Mouse (Mus musculus) limb, embryonic 10.5 days (tissue): ENCODE results near the gene Sstr2. TPM values are rescaled to one million over a fixed set of nuclear protein-coding genes. Genes with fewer than 3 reads are reported as not detected.

Source experiments
- DNase-seq: peaks from one replicate; pipeline ENCODE4 v3.0.0-alpha.2; 2017; ENCODE audit warnings: low spot score
- H3K27ac ChIP-seq: fragments of 300-500 bp; sonication (generic); 2 replicates; pipeline ENCODE4 v1.5.1; 2016; ENCODE audit warnings: mild to moderate bottlenecking
- H3K27me3 ChIP-seq: fragments of 300-500 bp; sonication (generic); 2 replicates; pipeline ENCODE4 v1.6.1; 2016; ENCODE audit warnings: low read depth, mild to moderate bottlenecking; ENCODE audit not compliant: poor library complexity, severe bottlenecking
- H3K36me3 ChIP-seq: fragments of 300-500 bp; sonication (generic); 2 replicates; pipeline ENCODE4 v1.6.1; 2016; ENCODE audit warnings: mild to moderate bottlenecking, moderate library complexity
- H3K4me1 ChIP-seq: fragments of 300-500 bp; sonication (generic); 2 replicates; pipeline ENCODE4 v1.6.1; 2016
- H3K4me3 ChIP-seq: fragments of 300-500 bp; sonication (generic); 2 replicates; pipeline ENCODE4 v1.5.1; 2016; ENCODE audit warnings: mild to moderate bottlenecking, moderate library complexity
- H3K9me3 ChIP-seq: fragments of 300-500 bp; sonication (generic); replicated peaks from 2 replicates; pipeline ENCODE4 v1.6.1; 2016; ENCODE audit warnings: mild to moderate bottlenecking
- WGBS: fragments of 180-500 bp; shearing (Covaris S2); methylation state at CpG from one replicate; pipeline ENCODE4 v1.1.7; 2016; 5-methylcytosine and 5-hydroxymethylcytosine counted together
- polyA plus RNA-seq: library from polyadenylated mRNA; unstranded; fragments of >200 nt; fragmentation: Nextera tagmentation; extraction: Ambion mirVana; gene quantifications from 2 replicates; pipeline ENCODE4 v1.2.1, GENCODE M21; 2016

Gene Sstr2
- polyA plus RNA-seq, 1 experiment from 2014 or later, result 0.55 TPM

DNA sequence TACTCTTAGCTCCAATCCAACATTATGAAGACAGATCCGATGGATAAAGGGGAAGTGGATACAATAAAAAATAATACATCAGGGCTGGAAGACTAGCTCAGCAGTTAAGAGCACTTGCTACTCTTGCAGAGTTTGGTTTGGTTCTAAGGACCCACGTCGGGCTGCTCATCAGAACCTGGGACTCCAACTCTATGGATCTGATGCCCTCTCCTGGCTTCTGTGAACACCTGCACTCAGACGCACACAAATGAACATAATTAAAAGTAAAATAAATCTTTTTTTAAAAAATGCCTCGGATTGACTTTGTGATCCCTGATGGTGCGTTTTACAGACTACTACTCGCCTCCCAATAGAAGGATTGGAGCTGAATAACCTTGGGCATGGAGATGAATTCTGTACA lies 11.5 kb downstream of the Sstr2 start:
- Histone ChIP-seq H3K4me1 (no peaks in the 10 kb centered on the region), H3K27me3 (no peaks in the 10 kb centered on the region), H3K9me3 (no peaks in the 10 kb centered on the region), H3K27ac (no peak overlapping the region), H3K4me3 (no peak overlapping the region), H3K36me3 (no peaks in the 10 kb centered on the region)
- WGBS, result 65% methylated on average over 7 of the region's 7 CpGs
- no peak for DNase-seq

- H3K4me3 ChIP-seq, result no peak overlapping the region
- H3K9me3 ChIP-seq, result no peaks in the 10 kb centered on the region
- WGBS, result 86% methylated on average over 8 of the region's 8 CpGs
- H3K27ac ChIP-seq, result no peak overlapping the region
- no peaks in the 10 kb centered on the region for H3K27me3 ChIP-seq
- H3K36me3 ChIP-seq, result no peaks in the 10 kb centered on the region
- DNase-seq, result no peak
- H3K4me1 ChIP-seq, result no peaks in the 10 kb centered on the region
Observed at GRCm38 (mm10) chr11:113631302-113631701, 12.2 kb downstream of the Sstr2 start.

DNA sequence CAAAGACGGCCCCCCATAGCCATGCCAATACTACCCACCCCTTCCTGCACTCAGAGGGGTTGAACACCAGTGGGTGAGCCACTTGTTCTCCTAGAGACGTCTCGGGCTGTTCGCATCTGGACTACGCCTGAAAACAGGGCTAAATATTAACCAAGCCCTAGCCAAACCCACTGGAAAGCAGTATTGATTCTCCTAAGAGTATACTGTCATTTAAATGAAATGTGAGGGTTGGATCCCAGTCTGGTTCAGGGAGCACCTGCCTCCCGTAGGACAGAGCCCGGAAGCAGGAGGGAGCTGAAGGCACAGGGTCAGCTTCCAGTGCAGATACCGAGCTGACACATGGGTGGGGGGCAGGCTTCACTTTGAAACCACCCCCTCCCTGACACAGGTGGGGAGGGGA lies 12.7 kb downstream of the Sstr2 start:
- Histone ChIP-seq H3K9me3 (no peaks in the 10 kb centered on the region), H3K27ac (no peak overlapping the region), H3K36me3 (no peaks in the 10 kb centered on the region), H3K27me3 (no peaks in the 10 kb centered on the region), H3K4me1 (no peaks in the 10 kb centered on the region), H3K4me3 (no peak overlapping the region)
- 87% methylated on average over 8 of the region's 8 CpGs for WGBS
- DNase-seq, result no peak

GRCm38 (mm10) chr11:113632303-113632702 lies 13.2 kb downstream of the Sstr2 start:
- H3K27ac ChIP-seq, result no peak overlapping the region
- WGBS, result 84% methylated on average over 7 of the region's 7 CpGs
- DNase-seq, result no peak
- H3K4me1 ChIP-seq, result no peaks in the 10 kb centered on the region
- no peaks in the 10 kb centered on the region for H3K27me3 ChIP-seq
- no peak overlapping the region for H3K4me3 ChIP-seq
- no peaks in the 10 kb centered on the region for H3K9me3 ChIP-seq
- no peaks in the 10 kb centered on the region for H3K36me3 ChIP-seq

GRCm38 (mm10) chr11:113633398-113633797 lies 14.3 kb downstream of the Sstr2 start:
- no peak overlapping the region for H3K4me3 ChIP-seq
- H3K9me3 ChIP-seq, result no peaks in the 10 kb centered on the region
- H3K27ac ChIP-seq, result no peak overlapping the region
- H3K27me3 ChIP-seq, result no peaks in the 10 kb centered on the region
- no peak for DNase-seq
- H3K4me1 ChIP-seq, result no peaks in the 10 kb centered on the region
- no peaks in the 10 kb centered on the region for H3K36me3 ChIP-seq
- 92% methylated on average over 5 of the region's 5 CpGs for WGBS

DNA sequence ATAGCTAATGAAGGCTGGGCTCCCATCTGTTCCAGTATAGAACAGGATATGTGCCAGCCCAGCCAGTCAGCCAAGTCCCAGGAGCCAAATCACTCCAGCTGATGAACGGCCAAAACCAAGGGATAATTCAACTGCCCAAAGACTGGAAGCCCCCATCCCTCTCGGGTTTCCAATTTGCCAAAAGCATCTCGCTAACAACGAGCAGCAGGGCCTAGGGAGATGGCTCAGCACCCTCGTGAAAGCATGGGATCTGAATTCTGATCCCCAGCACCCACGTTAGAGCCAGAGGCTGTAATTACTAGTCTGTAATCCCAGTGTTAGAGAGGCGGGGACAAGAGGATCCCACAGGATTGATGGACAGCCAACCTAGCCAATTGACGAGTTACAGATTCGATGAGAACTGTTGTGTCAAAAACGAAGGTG lies 15.6 kb downstream of the Sstr2 start:
- Histone ChIP-seq H3K9me3 (no peaks in the 10 kb centered on the region), H3K4me1 (no peaks in the 10 kb centered on the region), H3K27me3 (no peaks in the 10 kb centered on the region), H3K36me3 (no peaks in the 10 kb centered on the region), H3K27ac (no peak overlapping the region), H3K4me3 (no peak overlapping the region)
- WGBS, result 72% methylated on average over 10 of the region's 10 CpGs
- DNase-seq, result no peak

- no peak for DNase-seq
- no peaks in the 10 kb centered on the region for H3K9me3 ChIP-seq
- WGBS, result 85% methylated on average over 12 of the region's 12 CpGs
- H3K27ac ChIP-seq, result no peak overlapping the region
- no peaks in the 10 kb centered on the region for H3K27me3 ChIP-seq
- H3K4me3 ChIP-seq, result no peak overlapping the region
- no peaks in the 10 kb centered on the region for H3K4me1 ChIP-seq
- no peaks in the 10 kb centered on the region for H3K36me3 ChIP-seq
Observed at GRCm38 (mm10) chr11:113638680-113639079, 19.5 kb downstream of the Sstr2 start.

GRCm38 (mm10) chr11:113645181-113645580 lies 26.0 kb downstream of the Sstr2 start:
- DNase-seq, result no peak
- no peaks in the 10 kb centered on the region for H3K9me3 ChIP-seq
- no peak overlapping the region for H3K27ac ChIP-seq
- no peak overlapping the region for H3K4me3 ChIP-seq
- H3K27me3 ChIP-seq, result no peaks in the 10 kb centered on the region
- H3K4me1 ChIP-seq, result peaks cover 30% of the 10 kb centered on the region
- no peaks in the 10 kb centered on the region for H3K36me3 ChIP-seq
- 82% methylated on average over 3 of the region's 3 CpGs for WGBS

- Histone ChIP-seq H3K27ac (peak overlapping the region; percentile 98; the same call in 1 of the 2 replicates), H3K4me3 (peak overlapping the region; percentile 26), H3K27me3 (no peaks in the 10 kb centered on the region), H3K4me1 (peaks cover 56% of the 10 kb centered on the region), H3K36me3 (peaks cover 18% of the 10 kb centered on the region), H3K9me3 (no peaks in the 10 kb centered on the region)
- peak; percentile 91 for DNase-seq
- WGBS, result 3% methylated on average over 15 of the region's 15 CpGs
Observed at GRCm38 (mm10) chr11:113648152-113648551, 29.0 kb downstream of the Sstr2 start.

GRCm38 (mm10) chr11:113648690-113649352 lies 29.7 kb downstream of the Sstr2 start, which contains the start of gene Cog1:
TSS of gene Cog1 (plus strand) at chr11:113649169.
- H3K4me3 ChIP-seq, result peak within 1 kb of the TSS; percentile 95
- no peaks in the 10 kb centered on the region for H3K27me3 ChIP-seq
- DNase-seq, result no peak
- H3K27ac ChIP-seq, result peak within 1 kb of the TSS; percentile 98
- H3K4me1 ChIP-seq, result peaks cover 63% of the 10 kb centered on the region
- no peaks in the 10 kb centered on the region for H3K9me3 ChIP-seq
- peaks cover 24% of the 10 kb centered on the region for H3K36me3 ChIP-seq
- 40% methylated on average over 26 of the region's 26 CpGs for WGBS

GRCm38 (mm10) chr11:113649353-113650210 lies 30.4 kb downstream of the Sstr2 start, which contains the start of gene Slc39a11:
TSS of gene Slc39a11 (minus strand) at chr11:113650079.
- peak within 1 kb of the TSS; percentile 95 for H3K4me3 ChIP-seq
- no peaks in the 10 kb centered on the region for H3K27me3 ChIP-seq
- H3K27ac ChIP-seq, result peak within 1 kb of the TSS; percentile 98
- under 1% methylated on average over 91 of the region's 91 CpGs for WGBS
- peaks cover 32% of the 10 kb centered on the region for H3K36me3 ChIP-seq
- DNase-seq, result peak; percentile 88
- peaks cover 71% of the 10 kb centered on the region for H3K4me1 ChIP-seq
- H3K9me3 ChIP-seq, result no peaks in the 10 kb centered on the region

- peaks cover 87% of the 10 kb centered on the region for H3K4me1 ChIP-seq
- 0 out of 2 replicates have a peak overlapping the region, but pooled peaks have one; percentile 16 for H3K4me3 ChIP-seq
- H3K9me3 ChIP-seq, result no peaks in the 10 kb centered on the region
- 56% methylated on average over 22 of the region's 22 CpGs for WGBS
- DNase-seq, result no peak
- H3K27me3 ChIP-seq, result no peaks in the 10 kb centered on the region
- H3K27ac ChIP-seq, result peak overlapping the region; percentile 66
- H3K36me3 ChIP-seq, result peaks cover 50% of the 10 kb centered on the region
Observed at GRCm38 (mm10) chr11:113651206-113651906, 32.2 kb downstream of the Sstr2 start.
